Mouse (Mus musculus): Measurements from ENCODE around the gene Gm10999.
"Not testable (repeated sequence)": the region's sequence is repeated elsewhere in the genome, so short reads cannot be mapped to it uniquely, and the experiment has no call there.

Gm10999 gene

GRCm38 (mm10) chr8:129131561-129131960 lies at the start of gene Gm10999:
Gene Gm10999, minus strand, starts transcription at chr8:129131661.
- DNase-seq (ENCODE audit: low read depth, low spot score), result no peak

- no peak for DNase-seq (ENCODE audit: low read depth, low spot score)
Observed at GRCm38 (mm10) chr8:129133475-129133874, 2.0 kb upstream of the Gm10999 start.

GRCm38 (mm10) chr8:129115761-129116160 lies 15.7 kb downstream of the Gm10999 start:
- DNase-seq (ENCODE audit: low read depth, low spot score), result not testable (repeated sequence)

All from A20 (cell line).